Mouse (Mus musculus): ENCODE data around the gene Cnnm2.

- TF ChIP-seq POLR2A (IDR thresholded peaks at IDR 0.05; ENCODE audit: low read depth, low read length) = no peak
- no peak for TF ChIP-seq CTCF (IDR thresholded peaks at IDR 0.05; ENCODE audit: borderline replicate concordance, insufficient read depth, low read length)
Observed at GRCm38 (mm10) chr19:46877886-46878285, 116.5 kb downstream of the Cnnm2 start.

Measured in embryonic fibroblast, embryonic 13.5 days (primary cell).